Mouse (Mus musculus) liver, embryonic 14.5 days (tissue): ENCODE results near the gene Bcas1.

Experiments
- CTCF ChIP-seq: IDR thresholded peaks from 2 replicates; pipeline ENCODE4 v1.5.1; 2016; ENCODE audit warnings: antibody characterized with exemption, low read depth, control low read depth
- EP300 ChIP-seq: IDR thresholded peaks from 2 replicates; pipeline ENCODE4 v1.6.1; 2016; ENCODE audit warnings: antibody characterized with exemption, low read depth

DNA sequence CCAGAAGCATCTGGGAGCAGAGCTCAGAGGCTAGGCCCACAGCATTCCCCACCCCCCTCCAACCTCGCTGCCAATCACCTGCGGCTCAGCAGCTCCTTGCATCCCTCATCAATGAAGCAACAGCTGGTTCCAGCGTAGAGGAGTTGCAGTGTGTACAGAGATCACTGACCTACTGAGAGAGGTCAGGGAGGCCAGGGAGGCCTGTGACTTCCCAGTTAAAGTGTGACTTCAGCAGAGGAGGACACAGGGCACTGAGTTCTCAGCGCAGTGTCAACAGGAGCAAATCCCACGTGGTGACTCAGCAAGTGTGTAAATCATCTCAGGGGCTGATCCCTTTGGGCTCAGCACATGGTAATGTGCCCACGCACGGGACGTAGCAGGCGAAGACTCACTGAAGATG, 32.2 kb upstream of the Bcas1 start:
- TF ChIP-seq CTCF (no peak), EP300 (no peak)
